Comparison of ENCODE assay signal across 10 mouse cellular contexts in genomic region chr3:28039760-28040159, GRCm38 (mm10).
DNase-seq lines count a peak whose midpoint lies in the region; ATAC-seq and TF ChIP-seq lines count a peak whose summit lies in the region.
"Had no signal": no experiment of that assay in that cellular context is flagged by ENCODE, and none has a peak within 500 bp of the region (broad histone marks: within the 10 kb centered on the region; RNA-seq: fewer than 3 reads in every experiment).

No protein-coding gene starts in this region.

- no peaks in the 10 kb centered on the region for H3K36me3 ChIP-seq in hindbrain, postnatal 0 days (ENCODE audit: insufficient read depth, low read length)
- no peaks in the 10 kb centered on the region for H3K36me3 ChIP-seq in hindbrain, embryonic 12.5 days
- H3K36me3 ChIP-seq: midbrain, embryonic 10.5 days had no signal

- no peaks in the 10 kb centered on the region for H3K4me1 ChIP-seq in hindbrain, postnatal 0 days (ENCODE audit: insufficient read depth, low read length)
- no peaks in the 10 kb centered on the region for H3K4me1 ChIP-seq in hindbrain, embryonic 12.5 days
- H3K4me1 ChIP-seq: midbrain, embryonic 10.5 days had no signal

- no peak overlapping the region for H3K4me3 ChIP-seq in hindbrain, postnatal 0 days (ENCODE audit: low read length)
- H3K4me3 ChIP-seq in hindbrain, embryonic 12.5 days: no peak overlapping the region
- H3K4me3 ChIP-seq: erythroblast, embryonic 14.5 days; midbrain, embryonic 10.5 days had no signal

- peak; percentile 45 for TF ChIP-seq CTCF in hindbrain, postnatal 0 days (IDR thresholded peaks at IDR 0.05; ENCODE audit: low read depth)

- H3K27me3 ChIP-seq in hindbrain, postnatal 0 days (ENCODE audit: insufficient read depth, low read length): no peaks in the 10 kb centered on the region
- H3K27me3 ChIP-seq in hindbrain, embryonic 12.5 days: no peaks in the 10 kb centered on the region

- no peak overlapping the region for H3K4me2 ChIP-seq in hindbrain, postnatal 0 days (ENCODE audit: low read depth, low read length)
- no peak overlapping the region for H3K4me2 ChIP-seq in hindbrain, embryonic 12.5 days (replicated peaks)

- 13% methylated on average over 1 of the region's 1 CpGs for WGBS in hindbrain, postnatal 0 days
- 32% methylated on average over 1 of the region's 1 CpGs for WGBS in hindbrain, embryonic 12.5 days

- DNase-seq in hindbrain, postnatal 0 days (ENCODE audit: low spot score): peak; percentile 17
- DNase-seq in urinary bladder, postnatal 14 days (ENCODE audit: low spot score): peak; percentile 36
- DNase-seq in urinary bladder, adult 2 months (ENCODE audit: low spot score): no peak
- DNase-seq in lung, adult 18-20 months: peak; percentile 27 to 60
- no peak for DNase-seq in spleen, postnatal 4 days (ENCODE audit: low spot score in 2 of 2)
- DNase-seq in urinary bladder, postnatal 4 days (ENCODE audit: low spot score in 2 of 2): no peak
- DNase-seq in B cell, adult 2 months: no peak

- no peak for ATAC-seq in hindbrain, postnatal 0 days
- ATAC-seq in hindbrain, embryonic 12.5 days (ENCODE audit: low FRiP score): no peak

- H3K9me3 ChIP-seq in hindbrain, postnatal 0 days (ENCODE audit: low read length): no peaks in the 10 kb centered on the region
- H3K9me3 ChIP-seq in hindbrain, embryonic 12.5 days (replicated peaks): no peaks in the 10 kb centered on the region

- no peak overlapping the region for H3K27ac ChIP-seq in hindbrain, postnatal 0 days
- H3K27ac ChIP-seq in hindbrain, embryonic 12.5 days: no peak overlapping the region
- H3K27ac ChIP-seq: midbrain, embryonic 10.5 days had no signal

- no peak overlapping the region for H3K9ac ChIP-seq in hindbrain, postnatal 0 days (replicated peaks; ENCODE audit: low read length)
- H3K9ac ChIP-seq in hindbrain, embryonic 12.5 days: no peak overlapping the region

Comparison
In these comparisons a context has a peak if more than half of its experiments do, and no peak if none do; other contexts are left out.
1. DNase-seq: peak in hindbrain, postnatal 0 days (single experiment), urinary bladder, postnatal 14 days (single experiment) and lung, adult 18-20 months (2 of 2); none in urinary bladder, adult 2 months (single experiment), spleen, postnatal 4 days (0 of 2), urinary bladder, postnatal 4 days (0 of 2) and B cell, adult 2 months (0 of 2).